ENCODE assay signal across 9 mouse cellular contexts in the genomic region with DNA sequence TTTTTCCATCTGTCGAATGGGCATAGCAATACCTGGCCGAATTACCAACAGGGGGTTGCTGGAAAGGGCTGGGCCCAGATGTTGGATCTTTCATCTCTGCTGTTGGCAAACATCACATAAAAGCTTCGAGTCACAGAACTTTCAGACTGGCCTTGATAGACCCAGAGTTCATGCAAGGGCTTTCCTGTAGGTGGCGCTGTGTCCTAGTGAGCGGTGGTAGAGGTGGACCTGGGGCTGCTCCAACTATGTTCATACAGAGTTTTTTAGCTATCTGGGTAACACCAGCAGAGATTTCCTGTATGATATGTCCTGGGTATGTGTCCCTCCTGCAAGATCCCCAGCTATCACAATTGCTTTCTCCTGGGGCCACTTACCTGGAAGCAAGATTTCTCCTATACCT. TPM values are rescaled to one million over a fixed set of nuclear protein-coding genes. Genes with fewer than 3 reads are reported as not detected.
DNase-seq lines count a peak whose midpoint lies in the region; ATAC-seq and TF ChIP-seq lines count a peak whose summit lies in the region.
"Had no signal": no experiment of that assay in that cellular context is flagged by ENCODE, and none has a peak within 500 bp of the region (broad histone marks: within the 10 kb centered on the region; RNA-seq: fewer than 3 reads in every experiment).

No protein-coding gene starts in this region.

- no peaks in the 10 kb centered on the region for H3K36me3 ChIP-seq in heart, postnatal 0 days (replicated peaks; ENCODE audit: control insufficient read depth, insufficient read depth, low read length)

- in situ Hi-C loops in Patski (cut with MboI; ENCODE audit: low pct_unique_long_range_greater_than_20kb), result loop anchor here (25.0 kb wide), 1 partner anchor 465 kb away; a partner anchor contains a TSS

- H3K27me3 ChIP-seq in heart, postnatal 0 days (ENCODE audit: control insufficient read depth, insufficient read depth, low read length), result no peaks in the 10 kb centered on the region
- H3K27me3 ChIP-seq in Patski, result no peaks in the 10 kb centered on the region

- no peak overlapping the region for H3K27ac ChIP-seq in heart, postnatal 0 days (ENCODE audit: low read depth)

- peak; percentile 11 for DNase-seq in heart, postnatal 0 days (ENCODE audit: low spot score)
- no peak for DNase-seq in heart, postnatal 25 days (ENCODE audit: low spot score)
- DNase-seq in Patski (ENCODE audit: low read depth, low spot score), result no peak
- peak; percentile 90 to 95 for DNase-seq in cerebellum, postnatal 14 days
- DNase-seq in gastrocnemius, postnatal 36 days, result peak; percentile 29 to 35
- peak; percentile 85 to 89 for DNase-seq in left cerebral cortex, adult 18-20 months (ENCODE audit: low spot score in 2 of 2)
- peak; percentile 71 to 90 for DNase-seq in spleen, postnatal 4 days (ENCODE audit: low spot score in 2 of 2)

- no peak overlapping the region for H3K9ac ChIP-seq in heart, postnatal 0 days (replicated peaks; ENCODE audit: low read depth, low read length)

- POLR2A ChIA-PET in Patski (lab: Charles Lee), result no interaction called here

- H3K9me3 ChIP-seq in heart, postnatal 0 days (replicated peaks; ENCODE audit: control insufficient read depth, low read length), result no peaks in the 10 kb centered on the region

- TF ChIP-seq EP300 in heart, postnatal 0 days (IDR thresholded peaks at IDR 0.05; ENCODE audit: low read depth), result no peak

- no peak overlapping the region for H3K4me2 ChIP-seq in heart, postnatal 0 days (ENCODE audit: low read depth, low read length)

- H3K4me3 ChIP-seq in heart, postnatal 0 days (ENCODE audit: low read depth, low read length), result no peak overlapping the region
- H3K4me3 ChIP-seq: myocyte had no signal

- TF ChIP-seq CTCF in heart, postnatal 0 days (IDR thresholded peaks at IDR 0.05; ENCODE audit: low read depth), result peak; percentile 68
- TF ChIP-seq CTCF in Patski (IDR thresholded peaks at IDR 0.05), result peak; percentile 86

- intact Hi-C loops in heart, postnatal 25 days (cut with DNase I), result no loop called here
- intact Hi-C loops in gastrocnemius, postnatal 36 days (cut with DNase I), result no loop called here

- CTCF ChIA-PET in Patski (lab: Charles Lee), result interaction anchor here (0.6 to 4.1 kb wide), 10 partner anchors 11 to 197 kb away, joined by 3 to 24 read pairs (median 3); no protein-coding TSS in a partner anchor

- ATAC-seq in heart, postnatal 0 days (ENCODE audit: insufficient read depth, low read depth), result no peak; the same call in 1 of the 2 replicates
- peak; percentile 17 for ATAC-seq in Patski
- ATAC-seq in monocyte, adult 5-6 weeks (replicated peaks; ENCODE audit: insufficient number of reproducible peaks, low FRiP score, low TSS enrichment, poor library complexity, severe bottlenecking), result 0 out of 2 replicates have a peak, but pooled peaks have one; percentile 33

- no peaks in the 10 kb centered on the region for H3K4me1 ChIP-seq in heart, postnatal 0 days (ENCODE audit: control insufficient read depth, insufficient read depth)

- WGBS in heart, postnatal 0 days, result 11% methylated on average over 5 of the region's 5 CpGs

RNA-seq across cellular contexts. Expression of a gene that starts 30.8 kb away (rescaled TPM):
- 47.7 and 53.5 TPM in 2 replicates for total RNA-seq in heart, postnatal 0 days (2014; rRNA removed; ENCODE audit: low replicate concordance)
- 55.1 and 63.5 TPM in 2 replicates for polyA plus RNA-seq in heart, postnatal 0 days (2015; fragmentation: Nextera tagmentation; extraction: Ambion mirVana)
- 10 to 100 TPM; 32.4 to 33.3 TPM for total RNA-seq in heart, postnatal 25 days (2021)
- 35.9 TPM for polyA plus RNA-seq in Patski (2021)
- 10 to 100 TPM; 12.9 to 17.9 TPM for total RNA-seq in gastrocnemius, postnatal 36 days (2021)
- total RNA-seq in left cerebral cortex, adult 18-20 months (2021), result 10 to 100 TPM; 53.2 to 57.6 TPM
- total RNA-seq in monocyte, adult 5-6 weeks (2017), result 52.6 to 86.8 TPM (median 79.1 TPM) in 3 replicates

RNA-seq across cellular contexts. Expression of a gene that starts 43.5 kb away (rescaled TPM):
- 18.5 and 25.2 TPM in 2 replicates for total RNA-seq in heart, postnatal 0 days (2014; rRNA removed; ENCODE audit: low replicate concordance)
- 24.9 and 25.1 TPM in 2 replicates for polyA plus RNA-seq in heart, postnatal 0 days (2015; fragmentation: Nextera tagmentation; extraction: Ambion mirVana)
- total RNA-seq in heart, postnatal 25 days (2021), result 10 to 100 TPM; 31.3 to 31.9 TPM
- 26.3 TPM for polyA plus RNA-seq in Patski (2021)
- 10 to 100 TPM; 16.4 to 18.9 TPM for total RNA-seq in gastrocnemius, postnatal 36 days (2021)
- total RNA-seq in left cerebral cortex, adult 18-20 months (2021), result 1,000 to 10,000 TPM; 1,028 to 1,036 TPM
- total RNA-seq in monocyte, adult 5-6 weeks (2017), result 73.0 to 93.1 TPM (median 86.5 TPM) in 3 replicates

Comparison
In these comparisons a context has a peak if more than half of its experiments do, and no peak if none do; other contexts are left out.
1. DNase-seq: peak in heart, postnatal 0 days (single experiment), cerebellum, postnatal 14 days (2 of 2), gastrocnemius, postnatal 36 days (2 of 2), left cerebral cortex, adult 18-20 months (2 of 2) and spleen, postnatal 4 days (2 of 2); none in heart, postnatal 25 days (single experiment) and Patski (single experiment).
2. RNA of a gene that starts 43.5 kb away (total RNA-seq): 1,028 to 1,036 TPM in left cerebral cortex, adult 18-20 months; 73.0 to 93.1 TPM in monocyte, adult 5-6 weeks, 31.3 to 31.9 TPM in heart, postnatal 25 days, 18.5 to 25.2 TPM in heart, postnatal 0 days and 16.4 to 18.9 TPM in gastrocnemius, postnatal 36 days; every median in the first group is over 10 times any median in the second.